Mouse (Mus musculus) embryonic fibroblast, embryonic 13.5 days (primary cell): Measurements from ENCODE around the gene Spef2. TPM values are rescaled to one million over a fixed set of nuclear protein-coding genes. Genes with fewer than 3 reads are reported as not detected.
"Not testable (repeated sequence)": the region's sequence is repeated elsewhere in the genome, so short reads cannot be mapped to it uniquely, and the experiment has no call there.

Experiments used
- H3K27ac ChIP-seq: 2 replicates; pipeline ENCODE4 v1.5.1; 2012; ENCODE audit warnings: low read length, control low read depth, inconsistent platforms; ENCODE audit not compliant: insufficient read depth
- H3K4me1 ChIP-seq: 2 replicates; pipeline ENCODE4 v1.6.1; 2011; ENCODE audit warnings: low read length; ENCODE audit not compliant: control insufficient read depth, insufficient read depth
- H3K4me3 ChIP-seq: 2 replicates; pipeline ENCODE4 v1.5.1; 2011; ENCODE audit warnings: mild to moderate bottlenecking, control low read depth, low read length; ENCODE audit not compliant: insufficient read depth
- CTCF ChIP-seq: IDR thresholded peaks from 2 replicates; pipeline ENCODE4 v1.5.1; 2011; ENCODE audit warnings: mild to moderate bottlenecking, control low read depth, low read length, moderate library complexity, borderline replicate concordance; ENCODE audit not compliant: insufficient read depth
- POLR2A ChIP-seq: IDR thresholded peaks from 2 replicates; pipeline ENCODE4 v1.6.1; 2011; ENCODE audit warnings: low read depth, mild to moderate bottlenecking, control low read depth, low read length, moderate library complexity
- polyA plus RNA-seq: library from polyadenylated mRNA; stranded (reverse); fragments of >200 nt; gene quantifications from 2 replicates; pipeline ENCODE4 v1.2.4, GENCODE M21; 2011; ENCODE audit warnings: low read depth; ENCODE audit not compliant: missing spikeins, insufficient read length

The Spef2 gene
- polyA plus RNA-seq, 1 experiment = 0.11 TPM

GRCm38 (mm10) chr15:9564156-9564555 is 184.5 kb downstream of the Spef2 start:
- H3K4me3 ChIP-seq = no peak overlapping the region
- no peaks in the 10 kb centered on the region for H3K4me1 ChIP-seq
- TF ChIP-seq CTCF (no peak), POLR2A (no peak)
- H3K27ac ChIP-seq = no peak overlapping the region

GRCm38 (mm10) chr15:9557264-9557663 is 191.4 kb downstream of the Spef2 start:
- not testable (repeated sequence) for H3K4me3 ChIP-seq, H3K4me1 ChIP-seq, H3K27ac ChIP-seq

GRCm38 (mm10) chr15:9548951-9549350 is 199.7 kb downstream of the Spef2 start:
- Histone ChIP-seq H3K4me3 (no peak overlapping the region), H3K4me1 (no peaks in the 10 kb centered on the region), H3K27ac (no peak overlapping the region)
- TF ChIP-seq CTCF (no peak), POLR2A (no peak)

- Histone ChIP-seq H3K27ac (no peak overlapping the region), H3K4me3 (no peak overlapping the region), H3K4me1 (no peaks in the 10 kb centered on the region)
- TF ChIP-seq CTCF = no peak
- TF ChIP-seq POLR2A = no peak
These were observed 213.5 kb downstream of the Spef2 start for GRCm38 (mm10) chr15:9535200-9535599.

GRCm38 (mm10) chr15:9533356-9533902 is 215.2 kb downstream of the Spef2 start:
- no peak for TF ChIP-seq CTCF
- no peak for TF ChIP-seq POLR2A
- no peaks in the 10 kb centered on the region for H3K4me1 ChIP-seq
- H3K27ac ChIP-seq = no peak overlapping the region

GRCm38 (mm10) chr15:9530076-9530475 is 218.6 kb downstream of the Spef2 start, which contains the start of gene Il7r:
TSS of gene Il7r (minus strand) at chr15:9530176.
- no peaks in the 10 kb centered on the region for H3K4me1 ChIP-seq
- TF ChIP-seq POLR2A (no peak), CTCF (no peak)
- no peak within 1 kb of the TSS for H3K27ac ChIP-seq
- H3K4me3 ChIP-seq = no peak within 1 kb of the TSS

More at GRCm38 (mm10) chr15:9533356-9533902, 215.2 kb downstream of the Spef2 start:
- H3K4me3 ChIP-seq = no peak overlapping the region

GRCm38 (mm10) chr15:9529646-9530045 is 219.0 kb downstream of the Spef2 start:
- Histone ChIP-seq H3K4me1 (no peaks in the 10 kb centered on the region), H3K4me3 (no peak overlapping the region), H3K27ac (no peak overlapping the region)
- TF ChIP-seq POLR2A (no peak), CTCF (no peak)

Other genes with a start within 250 kb of the Spef2 start
- 0.14 TPM in 1 of 2 replicates, not detected in the other for gene Il7r, start 218.7 kb downstream of the Spef2 start, polyA plus RNA-seq